Mouse (Mus musculus) stomach, postnatal 0 days (tissue): ENCODE results near the gene Creb3l1.

Source experiments
- CTCF ChIP-seq: IDR thresholded peaks from 2 replicates; pipeline ENCODE4 v1.5.1; 2016; ENCODE audit warnings: antibody characterized with exemption, low read depth, mild to moderate bottlenecking, moderate library complexity
- EP300 ChIP-seq: optimal IDR thresholded peaks from 2 replicates; pipeline ENCODE3; 2016; ENCODE audit warnings: antibody characterized with exemption

GRCm38 (mm10) chr2:91946836-91947235, 77.5 kb downstream of the Creb3l1 start:
- TF ChIP-seq CTCF, result no peak
- TF ChIP-seq EP300, result no peak
